Mouse (Mus musculus) adrenal gland, adult 2 months (tissue): Measurements from ENCODE around the gene Cln6. TPM values are rescaled to one million over a fixed set of nuclear protein-coding genes. Genes with fewer than 3 reads are reported as not detected.
"Not testable (repeated sequence)": the region's sequence is repeated elsewhere in the genome, so short reads cannot be mapped to it uniquely, and the experiment has no call there.

Experiments
- DNase-seq: peaks from one replicate; pipeline ENCODE4 v3.0.0; 2021
- polyA plus RNA-seq: library from polyadenylated mRNA; depleted of rRNA; stranded (reverse); fragments of >200 nt; gene quantifications from 2 replicates; pipeline ENCODE4 v1.2.3, GENCODE M21; 2012
- total RNA-seq, 2 experiments: library from RNA; stranded (reverse); gene quantifications; 2 replicates each; pipeline ENCODE4 v1.2.3; 2021

Cln6 gene
- total and polyA plus RNA-seq, 3 experiments, result 20.0 to 68.9 (median 20.2) TPM

GRCm38 (mm10) chr9:62829877-62830276 is 8.7 kb upstream of the Cln6 start:
- DNase-seq, result no peak

DNA sequence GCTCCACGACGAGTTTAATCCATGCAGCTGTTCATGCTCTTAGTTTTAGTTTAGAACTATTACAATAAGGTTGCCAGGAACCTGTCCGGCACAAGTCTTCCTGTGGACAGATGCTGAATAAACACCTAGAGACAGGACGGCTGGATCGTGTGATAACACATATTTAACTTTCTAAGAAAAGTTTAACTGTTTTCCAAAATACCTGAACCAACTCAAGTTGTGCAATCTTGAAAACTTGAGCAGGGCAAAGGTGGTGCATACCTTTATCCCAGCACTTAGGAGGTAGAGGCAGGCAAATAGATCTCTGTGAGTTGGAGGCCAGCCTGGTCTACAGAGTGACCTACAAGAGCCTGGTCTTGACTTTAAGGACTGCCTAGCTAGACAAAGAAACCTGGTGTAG is 3.7 kb upstream of the Cln6 start:
- no peak for DNase-seq

DNA sequence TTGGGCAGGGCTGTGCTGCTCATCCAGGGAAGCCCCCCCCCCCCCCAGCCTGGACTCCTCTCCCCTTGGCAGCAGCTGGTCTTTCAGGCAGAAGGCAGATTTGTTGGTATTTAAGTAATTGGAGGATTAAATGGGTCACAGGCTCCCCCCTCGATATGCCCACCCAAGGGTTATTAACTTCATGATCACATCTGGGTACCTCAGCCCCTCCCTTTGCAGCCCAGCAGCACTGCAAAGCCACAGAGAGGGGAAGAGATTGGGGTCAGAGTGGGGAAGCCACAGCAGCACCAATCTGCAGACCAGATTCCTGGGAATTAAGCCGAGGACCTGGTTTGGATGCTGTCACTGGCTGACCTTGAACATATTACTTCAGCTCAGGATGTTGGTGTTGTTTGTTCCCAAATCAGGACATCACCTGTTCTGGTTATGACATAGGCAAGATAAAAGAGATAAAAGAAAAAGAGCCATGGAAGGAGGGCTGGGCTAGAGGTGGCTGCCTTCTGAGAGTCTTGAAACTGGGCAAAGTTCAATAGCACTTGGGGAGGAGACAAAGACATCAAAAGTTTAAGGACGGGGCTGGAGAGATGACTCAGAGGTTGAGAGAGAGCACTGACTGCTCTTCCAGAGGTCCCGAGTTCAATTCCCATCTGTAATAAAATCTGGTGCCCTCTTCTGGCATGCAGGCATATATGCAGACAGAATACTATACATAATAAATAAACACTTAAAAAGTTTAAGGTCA is 2.7 kb upstream of the Cln6 start:
- DNase-seq, result no peak

- DNase-seq, result no peak
Observed at GRCm38 (mm10) chr9:62837611-62838010, 974 bp upstream of the Cln6 start.

- no peak for DNase-seq
Observed at GRCm38 (mm10) chr9:62838146-62838505, 459 bp upstream of the Cln6 start.

GRCm38 (mm10) chr9:62839172-62839770 is 686 bp downstream of the Cln6 start:
- DNase-seq, result no peak

DNA sequence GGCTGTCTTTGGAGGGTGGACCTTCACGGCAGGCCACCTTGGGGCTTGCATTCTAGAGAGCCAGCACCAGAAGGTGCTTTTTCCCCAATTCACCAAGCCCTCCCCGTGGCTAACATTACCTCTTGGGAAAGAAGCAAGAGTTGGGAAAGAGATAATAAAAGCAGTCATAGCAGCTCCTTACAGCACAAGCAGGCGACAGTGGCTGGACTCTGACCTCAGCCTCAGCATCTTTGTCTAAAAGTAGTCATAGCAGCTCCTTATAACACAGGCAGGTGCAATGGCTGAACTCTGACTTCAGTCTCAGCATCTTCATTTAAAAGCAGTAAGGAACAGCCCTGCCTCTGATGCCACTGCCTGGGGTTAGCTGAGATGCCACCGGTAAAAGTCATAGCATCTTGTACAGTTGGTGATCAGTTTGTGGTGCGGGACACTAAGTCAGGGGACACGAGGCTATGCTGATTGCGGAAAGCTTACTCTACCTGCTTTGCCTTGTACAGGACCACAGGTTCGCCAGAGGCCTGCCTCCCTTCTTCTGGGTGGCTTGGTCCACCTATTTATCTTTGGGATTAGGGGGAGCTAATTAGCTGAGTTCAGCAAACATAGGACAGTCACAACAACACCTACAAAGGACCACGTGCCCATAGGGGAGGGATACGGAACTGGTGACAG is 4.9 kb downstream of the Cln6 start:
- no peak for DNase-seq

DNA sequence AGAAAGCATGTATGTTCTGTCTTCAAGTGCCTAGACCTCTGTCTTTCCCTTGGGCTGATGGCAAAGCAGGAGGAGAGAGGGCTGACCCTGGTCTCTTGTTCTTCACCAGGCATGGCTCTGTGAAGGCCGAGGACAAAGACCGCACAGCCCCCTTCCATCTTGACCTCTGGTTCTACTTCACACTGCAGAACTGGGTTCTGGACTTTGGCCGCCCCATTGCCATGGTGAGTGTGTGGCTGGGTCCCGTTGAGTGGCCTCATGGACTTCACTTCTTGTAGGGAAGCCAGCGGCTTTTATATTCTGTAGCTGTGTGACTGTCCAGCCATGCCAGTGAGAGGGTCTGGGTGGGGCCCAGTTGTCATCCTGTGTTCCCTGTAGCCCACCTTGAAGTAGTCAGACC is 5.9 kb downstream of the Cln6 start:
- DNase-seq, result no peak

DNA sequence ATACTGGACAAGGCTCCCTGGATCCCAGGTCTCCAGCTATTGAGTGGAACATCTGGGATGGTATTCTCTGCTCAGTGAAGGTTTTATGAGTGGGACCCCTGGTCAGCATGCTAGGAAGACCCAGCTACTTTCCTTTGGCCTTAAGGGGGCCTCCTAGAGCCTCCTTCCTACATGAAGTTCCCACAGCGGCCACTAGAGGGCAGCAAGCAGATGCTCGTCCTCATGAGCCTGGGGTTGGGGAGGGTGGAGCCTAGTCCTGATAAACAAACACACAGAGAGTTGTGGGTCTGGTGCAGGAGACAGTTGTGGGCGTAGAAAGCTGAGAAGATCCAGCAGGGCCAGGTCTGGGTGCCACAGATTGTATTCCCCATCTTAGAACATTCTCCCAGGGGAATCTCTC is 9.1 kb downstream of the Cln6 start:
- DNase-seq, result peak; percentile 84

- DNase-seq, result no peak
Observed at GRCm38 (mm10) chr9:62848641-62849040, 10.1 kb downstream of the Cln6 start.

- DNase-seq, result no peak
Observed at GRCm38 (mm10) chr9:62851571-62851970, 13.0 kb downstream of the Cln6 start.

DNA sequence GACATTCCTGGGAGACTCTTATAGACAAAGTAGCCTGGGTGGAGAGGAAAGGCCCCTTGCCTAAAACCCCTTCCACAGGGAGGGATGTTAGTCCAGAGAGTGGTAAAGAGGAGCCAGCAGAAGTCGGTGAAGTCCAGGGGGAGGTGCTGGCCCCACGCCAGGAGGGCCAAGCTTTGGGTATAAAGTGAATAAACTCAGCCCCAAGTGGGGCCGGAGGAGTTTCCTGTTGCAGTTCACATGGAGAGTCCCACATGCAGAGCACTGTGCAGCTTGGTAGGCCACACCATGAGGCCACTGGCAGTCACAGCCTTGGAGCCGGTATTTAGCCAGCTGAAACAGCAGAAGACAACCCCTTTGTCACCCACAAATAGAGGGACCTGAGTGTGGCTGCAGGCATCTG is 15.9 kb downstream of the Cln6 start:
- no peak for DNase-seq

DNA sequence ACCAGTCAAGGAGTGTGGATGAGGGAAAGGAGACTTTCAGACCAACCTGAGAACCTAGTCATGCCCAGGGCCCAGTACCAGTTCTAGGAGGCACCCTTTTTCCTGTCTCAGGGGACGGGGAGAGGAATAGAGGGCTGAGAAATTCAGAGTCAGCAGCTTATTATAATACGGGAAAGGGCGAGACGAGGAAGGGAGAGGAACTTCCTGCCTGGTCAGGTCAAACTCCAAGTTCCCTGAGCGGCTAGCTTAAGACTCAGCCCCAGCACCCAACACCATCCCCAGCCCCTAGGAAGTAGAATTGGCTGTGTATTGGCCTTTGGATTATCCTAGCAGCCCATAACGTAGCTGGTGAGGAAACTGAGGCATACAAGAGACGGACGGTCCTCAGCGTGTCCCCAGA is 18.6 kb downstream of the Cln6 start:
- peak; percentile 33 for DNase-seq

- peak; percentile 91 for DNase-seq
Observed at GRCm38 (mm10) chr9:62857719-62858261, 19.2 kb downstream of the Cln6 start, which contains the start of gene Calml4. TSS of gene Calml4 (plus strand) at chr9:62858080.

DNA sequence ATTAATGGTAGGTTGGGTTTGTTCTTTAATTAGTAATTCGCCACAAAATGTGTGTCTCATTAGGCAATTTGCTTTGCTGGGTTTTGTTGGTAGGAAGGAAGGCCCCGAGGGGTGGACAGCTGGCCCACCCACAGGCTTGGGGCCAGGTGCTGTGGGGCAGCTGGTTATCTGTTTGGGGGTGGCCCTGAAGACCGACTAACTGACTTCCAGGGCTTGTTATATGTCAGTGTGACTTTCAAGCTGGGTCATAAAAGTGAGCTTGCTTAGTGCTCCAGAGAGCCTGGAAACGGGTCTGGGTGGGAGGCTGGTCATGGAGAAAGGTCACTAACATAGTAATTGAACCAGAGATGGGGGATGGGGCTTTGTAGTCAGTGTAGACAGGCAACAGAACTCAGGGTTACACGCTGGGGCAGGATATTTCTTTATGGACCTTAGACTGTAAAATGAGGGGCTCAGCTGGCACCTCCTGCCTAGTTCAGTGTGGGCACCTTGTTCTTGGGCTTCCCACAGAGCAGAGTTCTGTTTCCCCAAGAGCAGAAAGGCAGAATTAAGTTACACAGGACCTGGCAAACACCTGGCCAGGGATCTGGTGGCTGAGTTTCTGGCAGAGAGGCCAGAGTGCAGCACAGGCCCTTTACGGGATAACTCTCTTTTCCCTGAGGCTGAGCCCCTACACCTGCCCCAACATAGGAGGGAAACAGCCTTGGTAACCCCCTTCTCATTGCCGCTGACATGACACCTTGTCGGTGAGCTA is 19.9 kb downstream of the Cln6 start:
- no peak for DNase-seq

- DNase-seq, result not testable (repeated sequence)
Observed at GRCm38 (mm10) chr9:62860102-62860501, 21.5 kb downstream of the Cln6 start.

- DNase-seq, result no peak
Observed at GRCm38 (mm10) chr9:62860866-62861265, 22.3 kb downstream of the Cln6 start.

DNA sequence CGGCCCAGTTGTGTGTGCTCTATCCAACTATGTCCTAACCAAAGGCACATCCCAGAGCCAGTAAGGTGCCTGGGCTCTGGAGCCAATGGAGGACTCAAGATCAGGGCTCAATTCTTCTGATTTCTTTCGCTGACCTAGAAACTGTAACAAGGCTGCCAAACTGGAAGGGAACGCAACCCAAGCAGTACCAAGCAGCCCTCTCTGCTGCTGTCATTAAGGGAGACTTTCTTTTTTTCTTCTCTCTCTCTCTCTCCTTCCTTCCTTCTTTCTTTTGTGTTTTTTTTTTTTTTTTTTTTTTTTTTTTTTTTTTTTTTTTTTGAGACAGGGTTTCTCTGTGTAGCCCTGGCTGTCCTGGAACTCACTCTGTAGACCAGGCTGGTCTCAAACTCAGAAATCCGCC is 30.7 kb downstream of the Cln6 start:
- not testable (repeated sequence) for DNase-seq

DNA sequence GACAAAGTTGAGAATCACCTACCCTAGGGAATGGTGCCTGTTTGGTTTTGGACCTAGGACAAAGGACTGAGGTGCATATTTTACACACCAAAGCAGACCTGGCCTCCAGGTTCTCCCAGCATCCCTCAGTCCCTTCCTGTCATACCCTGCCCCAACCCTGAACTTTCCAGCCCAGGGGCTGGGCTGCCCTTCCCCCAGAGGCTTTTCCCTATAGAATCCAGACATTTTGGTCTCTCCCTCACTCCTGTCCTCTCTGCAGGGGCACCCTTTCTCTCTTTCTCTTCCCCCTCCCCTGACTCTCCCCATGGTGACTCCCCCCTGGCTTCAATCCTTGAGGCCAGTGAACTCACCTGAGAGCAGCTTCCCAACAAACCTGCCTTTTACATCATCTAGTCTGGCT is 32.1 kb downstream of the Cln6 start:
- DNase-seq, result no peak

DNA sequence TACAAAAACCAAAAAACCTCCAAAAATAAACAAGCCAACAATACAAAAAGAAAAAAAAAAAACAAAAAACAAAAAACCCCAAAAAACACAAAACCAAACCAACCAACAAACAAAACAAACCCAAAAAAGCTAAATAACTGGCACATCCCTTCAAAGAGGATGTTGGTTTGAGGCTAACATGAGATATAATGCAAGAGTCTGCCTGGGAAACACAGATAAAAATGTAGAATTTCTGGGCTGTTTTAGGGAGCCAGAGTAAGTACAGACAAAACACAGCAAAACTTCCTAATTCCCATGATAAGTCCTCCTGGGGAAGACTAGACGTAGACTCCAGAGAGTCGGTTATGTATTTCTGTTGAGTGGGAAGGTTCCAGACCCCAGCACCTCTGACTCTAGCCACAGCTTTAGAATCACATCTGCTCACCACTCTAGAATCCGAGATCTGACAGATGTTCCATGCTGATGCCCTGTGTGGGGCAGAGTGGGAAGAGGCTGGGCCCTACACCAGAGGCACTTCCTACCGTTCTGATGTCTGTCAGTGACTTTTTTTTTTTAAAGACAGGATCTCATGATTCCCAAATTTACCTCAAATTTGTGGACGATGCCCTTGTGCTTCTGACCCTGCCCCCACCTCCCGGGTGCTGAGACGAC is 38.5 kb downstream of the Cln6 start:
- no peak for DNase-seq

- DNase-seq, result no peak
Observed at GRCm38 (mm10) chr9:62877825-62878224, 39.2 kb downstream of the Cln6 start.

GRCm38 (mm10) chr9:62881871-62882270 is 43.3 kb downstream of the Cln6 start:
- DNase-seq, result peak; percentile 18
